Mouse (Mus musculus): Measurements from ENCODE around the gene Birc5.

DNA sequence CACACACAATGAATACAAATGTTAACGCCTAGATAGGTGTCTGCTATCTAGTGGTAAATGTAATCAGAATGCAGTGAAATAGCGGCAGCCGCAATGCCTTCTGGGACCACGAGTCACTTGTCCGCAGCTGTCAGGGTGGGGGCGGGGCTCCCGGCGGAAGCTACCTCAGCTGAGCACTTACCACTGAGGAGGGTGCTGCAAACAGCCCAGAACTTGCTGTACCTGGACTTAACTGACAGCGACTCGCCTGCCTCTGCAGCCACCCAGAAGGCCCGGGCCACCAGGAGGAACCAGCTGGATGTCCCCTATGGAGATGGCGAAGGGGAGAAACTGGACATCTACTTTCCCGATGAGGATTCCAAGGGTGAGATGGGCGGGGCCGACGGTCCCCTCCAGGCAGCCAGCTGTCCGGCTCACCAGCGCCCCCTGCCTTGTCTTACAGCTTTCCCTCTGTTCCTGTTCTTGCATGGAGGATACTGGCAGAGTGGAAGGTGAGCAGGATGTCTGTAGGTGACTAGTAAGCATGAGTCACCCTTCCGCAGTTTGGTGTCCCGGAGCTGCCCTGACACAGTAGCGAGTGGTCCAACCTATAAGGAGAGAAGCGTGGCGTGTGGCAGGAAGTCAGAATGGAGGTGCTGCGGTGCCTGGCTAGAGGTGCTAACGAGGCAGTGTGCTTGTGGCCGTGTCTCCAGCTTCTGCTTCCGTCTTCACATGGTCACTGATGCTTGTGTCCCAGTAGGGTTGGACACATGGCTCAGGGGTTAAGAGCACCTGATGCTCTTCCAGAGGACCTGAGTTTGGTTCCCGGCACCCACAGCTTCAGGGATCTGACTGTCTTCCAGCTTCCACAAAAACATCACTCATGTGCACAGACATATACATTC is 16.7 kb upstream of the Birc5 start:
- TF ChIP-seq CTCF (IDR thresholded peaks at IDR 0.05; ENCODE audit: low read depth, low read length) (no peak; the same call in 1 of the 2 replicates), POLR2A (IDR thresholded peaks at IDR 0.05; ENCODE audit: borderline replicate concordance, low read depth, low read length) (no peak; the same call in 1 of the 2 replicates)
